Mouse (Mus musculus): Measurements from ENCODE around the gene Fmo5.

DNA sequence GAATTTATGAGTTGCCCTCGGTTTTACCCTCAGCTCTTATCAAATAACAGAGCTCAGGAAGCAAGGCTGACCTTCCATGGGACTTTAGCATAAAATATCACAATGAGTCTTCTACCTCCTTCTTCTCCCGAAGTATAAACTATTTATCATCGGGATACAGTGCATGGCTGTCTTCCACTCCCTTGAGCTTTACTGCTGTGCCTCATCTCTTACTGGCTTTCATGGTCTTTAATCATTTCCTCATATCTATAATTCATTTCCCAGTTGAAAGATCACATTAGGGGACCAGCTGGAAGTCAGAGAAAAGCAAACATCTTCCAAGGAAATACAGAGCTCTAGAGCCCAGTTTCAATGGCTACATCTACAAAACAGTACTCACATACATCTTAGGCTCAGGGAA, 20.4 kb downstream of the Fmo5 start:
- no peak for TF ChIP-seq CTCF (IDR thresholded peaks at IDR 0.05)
- no peak for TF ChIP-seq EP300 (IDR thresholded peaks at IDR 0.05)

Measured in lung, postnatal 0 days (tissue).